Mouse (Mus musculus) heart, embryonic 12.5 days (tissue): ENCODE data around the gene Zranb3. TPM values are rescaled to one million over a fixed set of nuclear protein-coding genes. Genes with fewer than 3 reads are reported as not detected.
"Not testable (repeated sequence)": the region's sequence is repeated elsewhere in the genome, so short reads cannot be mapped to it uniquely, and the experiment has no call there.

Experiments used
- ATAC-seq: fragments of 200-750 bp; cut with Nextera tagmentation; 2 replicates; pipeline ENCODE4 v1.8.0; 2017; ENCODE audit warnings: moderate TSS enrichment, moderate library complexity; ENCODE audit not compliant: insufficient number of reproducible peaks, low FRiP score
- H3K27ac ChIP-seq: fragments of 300-500 bp; sonication (generic); 2 replicates; pipeline ENCODE4 v1.5.1; 2016; ENCODE audit warnings: mild to moderate bottlenecking, moderate library complexity; ENCODE audit not compliant: poor library complexity, severe bottlenecking
- H3K27me3 ChIP-seq: fragments of 300-500 bp; sonication (generic); replicated peaks from 2 replicates; pipeline ENCODE4 v1.6.1; 2016; ENCODE audit warnings: mild to moderate bottlenecking, moderate library complexity
- H3K36me3 ChIP-seq: fragments of 300-500 bp; sonication (generic); 2 replicates; pipeline ENCODE4 v1.6.1; 2016; ENCODE audit warnings: mild to moderate bottlenecking, moderate library complexity
- H3K4me1 ChIP-seq: fragments of 300-500 bp; sonication (generic); replicated peaks from 2 replicates; pipeline ENCODE4 v1.6.1; 2016; ENCODE audit warnings: mild to moderate bottlenecking
- H3K4me2 ChIP-seq: fragments of 300-500 bp; sonication (generic); 2 replicates; pipeline ENCODE4 v1.6.1; 2016; ENCODE audit warnings: mild to moderate bottlenecking, moderate library complexity
- H3K4me3 ChIP-seq: fragments of 300-500 bp; sonication (generic); 2 replicates; pipeline ENCODE4 v1.5.1; 2016; ENCODE audit warnings: mild to moderate bottlenecking
- H3K9ac ChIP-seq: fragments of 300-500 bp; sonication (generic); 2 replicates; pipeline ENCODE4 v1.6.1; 2016; ENCODE audit warnings: mild to moderate bottlenecking, moderate library complexity
- H3K9me3 ChIP-seq: fragments of 300-500 bp; sonication (generic); replicated peaks from 2 replicates; pipeline ENCODE4 v1.6.1; 2016; ENCODE audit warnings: mild to moderate bottlenecking, moderate library complexity
- WGBS: fragments of 180-500 bp; shearing (Covaris S2); methylation state at CpG from one replicate; pipeline ENCODE4 v1.1.7; 2016; 5-methylcytosine and 5-hydroxymethylcytosine counted together
- polyA plus RNA-seq: library from polyadenylated mRNA; unstranded; fragments of >200 nt; fragmentation: Nextera tagmentation; extraction: Ambion mirVana; gene quantifications from 2 replicates; pipeline ENCODE4 v1.2.1, GENCODE M21; 2016

The Zranb3 gene
- polyA plus RNA-seq, 1 experiment from 2014 or later: 7.6 TPM

DNA sequence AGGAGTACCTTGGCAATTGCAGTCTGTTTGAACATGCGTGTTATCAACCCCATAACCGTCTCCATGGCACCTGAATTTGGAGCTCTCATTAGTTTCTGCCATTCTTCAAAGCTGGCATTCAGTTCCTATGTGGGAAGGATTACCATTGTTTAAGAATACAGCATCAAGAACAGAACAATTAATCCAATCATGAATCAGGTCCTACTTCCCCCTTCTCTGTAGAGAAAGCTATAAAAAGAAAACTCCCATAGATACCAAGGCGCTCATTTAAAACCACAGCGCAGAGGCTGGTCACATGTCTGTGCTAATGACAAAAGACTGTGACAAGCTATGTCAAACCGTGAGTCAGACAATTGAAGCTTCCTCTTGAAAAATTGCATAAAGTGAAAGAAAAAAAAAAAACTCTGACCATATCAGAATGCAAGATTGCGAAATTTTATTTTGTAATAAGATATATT is 86.8 kb downstream of the Zranb3 start:
- peaks cover 9% of the 10 kb centered on the region; the same call in 1 of the 2 replicates for H3K36me3 ChIP-seq
- H3K27me3 ChIP-seq: no peaks in the 10 kb centered on the region
- ATAC-seq: no peak
- H3K9ac ChIP-seq: no peak overlapping the region
- WGBS: 80% methylated on average over 6 of the region's 6 CpGs
- H3K27ac ChIP-seq: no peak overlapping the region
- no peak overlapping the region for H3K4me3 ChIP-seq
- H3K4me2 ChIP-seq: no peak overlapping the region
- no peaks in the 10 kb centered on the region for H3K9me3 ChIP-seq
- peaks cover 4% of the 10 kb centered on the region; the same call in 1 of the 2 replicates for H3K4me1 ChIP-seq

- no peak overlapping the region for H3K27ac ChIP-seq
- H3K4me3 ChIP-seq: no peak overlapping the region
- no peak overlapping the region for H3K4me2 ChIP-seq
- H3K4me1 ChIP-seq: peaks cover 4% of the 10 kb centered on the region; the same call in 1 of the 2 replicates
- no peaks in the 10 kb centered on the region for H3K27me3 ChIP-seq
- no peaks in the 10 kb centered on the region for H3K9me3 ChIP-seq
- no peak for ATAC-seq
- H3K36me3 ChIP-seq: peaks cover 9% of the 10 kb centered on the region; the same call in 1 of the 2 replicates
- H3K9ac ChIP-seq: no peak overlapping the region
- 62% methylated on average over 4 of the region's 4 CpGs for WGBS
Measured at GRCm38 (mm10) chr1:128013698-128014386, 89.0 kb downstream of the Zranb3 start.

DNA sequence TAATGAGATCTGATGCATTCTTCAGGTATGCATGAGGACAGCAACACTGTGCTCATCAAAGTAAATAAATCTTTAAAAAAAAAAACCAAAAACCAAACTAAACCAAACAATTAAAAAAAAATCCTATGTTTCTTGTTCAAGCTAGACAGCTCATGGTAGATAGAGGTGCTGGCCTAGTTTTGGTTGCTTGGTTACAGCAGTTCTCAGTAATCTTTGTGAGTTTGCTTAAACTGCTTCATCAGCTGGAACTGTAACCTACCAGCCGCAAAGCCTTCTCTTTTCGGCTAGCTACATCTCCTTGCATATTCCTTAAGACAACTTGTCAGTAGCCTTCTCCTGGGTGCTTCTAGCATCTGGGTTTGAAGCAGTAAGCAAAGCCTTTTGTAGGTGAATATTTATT is 93.1 kb downstream of the Zranb3 start:
- 97% methylated on average over 2 of the region's 2 CpGs for WGBS
- no peak for ATAC-seq
- no peaks in the 10 kb centered on the region for H3K9me3 ChIP-seq
- peaks cover 13% of the 10 kb centered on the region; the same call in 1 of the 2 replicates for H3K36me3 ChIP-seq
- no peak overlapping the region for H3K9ac ChIP-seq
- H3K27me3 ChIP-seq: no peaks in the 10 kb centered on the region
- H3K27ac ChIP-seq: no peak overlapping the region
- H3K4me2 ChIP-seq: no peak overlapping the region
- H3K4me3 ChIP-seq: no peak overlapping the region
- no peaks in the 10 kb centered on the region for H3K4me1 ChIP-seq

DNA sequence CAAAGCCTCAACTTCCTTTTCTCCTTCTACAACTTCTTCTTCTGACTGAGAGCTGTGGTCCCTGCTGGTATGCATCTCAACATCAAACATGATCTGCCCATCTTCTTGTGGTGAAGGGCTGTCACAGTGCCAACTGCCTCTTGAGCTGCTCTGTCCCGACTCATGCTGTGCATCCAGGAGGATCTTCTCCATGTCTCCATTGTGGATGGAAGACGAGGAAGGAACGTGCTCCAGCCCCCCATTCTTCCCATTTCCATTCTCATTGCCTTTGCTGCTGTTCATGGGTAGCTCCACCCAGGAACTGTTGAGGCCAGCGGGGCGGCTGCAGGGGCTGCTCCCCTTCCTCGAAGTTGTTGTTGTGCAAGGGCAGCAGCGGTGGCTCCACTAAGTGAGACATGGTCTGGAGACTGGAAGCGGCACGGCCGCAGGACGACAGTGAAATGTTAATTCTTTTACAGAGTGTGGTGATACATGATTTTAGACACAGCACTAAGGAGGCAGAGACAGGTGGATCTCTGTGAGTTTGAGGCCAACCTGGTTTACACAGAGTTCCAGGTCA is 96.7 kb downstream of the Zranb3 start:
- ATAC-seq, H3K4me2 ChIP-seq, H3K36me3 ChIP-seq, H3K27ac ChIP-seq, H3K27me3 ChIP-seq, H3K9ac ChIP-seq, H3K4me3 ChIP-seq, H3K4me1 ChIP-seq, H3K9me3 ChIP-seq: not testable (repeated sequence)
- WGBS: 88% methylated on average over 11 of the region's 11 CpGs

- 75% methylated on average over 2 of the region's 2 CpGs for WGBS
- Histone ChIP-seq H3K36me3 (peaks cover 4% of the 10 kb centered on the region; the same call in 1 of the 2 replicates), H3K4me2 (no peak overlapping the region), H3K27ac (no peak overlapping the region), H3K9ac (no peak overlapping the region), H3K27me3 (no peaks in the 10 kb centered on the region), H3K4me1 (no peaks in the 10 kb centered on the region), H3K4me3 (no peak overlapping the region), H3K9me3 (no peaks in the 10 kb centered on the region)
- no peak for ATAC-seq
Measured at GRCm38 (mm10) chr1:128004371-128004720, 98.5 kb downstream of the Zranb3 start.

GRCm38 (mm10) chr1:128003712-128004370 is 99.0 kb downstream of the Zranb3 start:
- no peak overlapping the region for H3K27ac ChIP-seq
- no peak overlapping the region for H3K4me3 ChIP-seq
- no peaks in the 10 kb centered on the region for H3K4me1 ChIP-seq
- ATAC-seq: no peak
- H3K9me3 ChIP-seq: no peaks in the 10 kb centered on the region
- WGBS: 92% methylated on average over 4 of the region's 4 CpGs
- H3K36me3 ChIP-seq: peaks cover 4% of the 10 kb centered on the region; the same call in 1 of the 2 replicates
- H3K27me3 ChIP-seq: no peaks in the 10 kb centered on the region
- no peak overlapping the region for H3K4me2 ChIP-seq
- H3K9ac ChIP-seq: no peak overlapping the region

GRCm38 (mm10) chr1:128002159-128002558 is 100.7 kb downstream of the Zranb3 start:
- H3K27ac ChIP-seq: no peak overlapping the region
- no peaks in the 10 kb centered on the region for H3K4me1 ChIP-seq
- H3K9ac ChIP-seq: no peak overlapping the region
- H3K36me3 ChIP-seq: no peaks in the 10 kb centered on the region
- WGBS: 84% methylated on average over 2 of the region's 2 CpGs
- ATAC-seq: no peak
- no peak overlapping the region for H3K4me2 ChIP-seq
- H3K27me3 ChIP-seq: no peaks in the 10 kb centered on the region
- H3K9me3 ChIP-seq: no peaks in the 10 kb centered on the region
- H3K4me3 ChIP-seq: no peak overlapping the region

- 90% methylated on average over 4 of the region's 4 CpGs for WGBS
- H3K36me3 ChIP-seq, H3K9me3 ChIP-seq, H3K4me1 ChIP-seq, H3K4me2 ChIP-seq, H3K27ac ChIP-seq, H3K9ac ChIP-seq, H3K4me3 ChIP-seq, H3K27me3 ChIP-seq, ATAC-seq: not testable (repeated sequence)
Measured at GRCm38 (mm10) chr1:128000931-128001330, 101.9 kb downstream of the Zranb3 start.

DNA sequence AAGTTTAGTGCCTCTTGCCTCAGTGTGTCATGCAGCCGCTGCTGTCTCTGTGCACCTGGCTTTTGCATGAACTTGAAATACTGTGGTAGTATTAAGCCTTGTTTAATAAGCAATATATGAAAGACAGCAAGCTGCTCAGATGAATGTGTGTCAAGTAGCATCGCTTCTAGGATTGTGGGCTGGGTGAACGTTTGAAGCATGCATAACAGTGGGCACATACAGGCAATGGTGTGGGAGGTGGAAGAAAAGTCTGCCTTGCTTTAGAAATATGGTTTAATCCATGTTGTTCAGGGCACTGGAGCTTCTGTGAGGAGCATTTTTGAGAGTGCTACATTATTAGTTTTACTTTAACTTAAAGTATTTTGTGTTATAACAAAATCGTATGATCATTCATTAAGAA is 109.0 kb downstream of the Zranb3 start:
- Histone ChIP-seq H3K4me2 (no peak overlapping the region), H3K4me3 (no peak overlapping the region), H3K9ac (no peak overlapping the region), H3K4me1 (peaks cover 15% of the 10 kb centered on the region), H3K27me3 (no peaks in the 10 kb centered on the region), H3K27ac (no peak overlapping the region), H3K36me3 (peaks cover 6% of the 10 kb centered on the region), H3K9me3 (0 out of 2 replicates have a peak, but pooled peaks cover 2% of the 10 kb centered on the region)
- no peak for ATAC-seq
- WGBS: 88% methylated on average over 4 of the region's 4 CpGs

- Histone ChIP-seq H3K36me3 (peaks cover 3% of the 10 kb centered on the region; the same call in 1 of the 2 replicates), H3K4me2 (peak overlapping the region; percentile 21), H3K9ac (0 out of 2 replicates have a peak overlapping the region, but pooled peaks have one; percentile 6), H3K4me1 (peaks cover 15% of the 10 kb centered on the region), H3K27me3 (no peaks in the 10 kb centered on the region), H3K9me3 (0 out of 2 replicates have a peak, but pooled peaks cover 2% of the 10 kb centered on the region), H3K27ac (no peak overlapping the region), H3K4me3 (no peak overlapping the region)
- 41% methylated on average over 9 of the region's 9 CpGs for WGBS
- ATAC-seq: no peak
Measured at GRCm38 (mm10) chr1:127989876-127990731, 112.7 kb downstream of the Zranb3 start.
